Mouse (Mus musculus): Measurements from ENCODE around the gene Pbld1. TPM values are rescaled to one million over a fixed set of nuclear protein-coding genes. Genes with fewer than 3 reads are reported as not detected.

Pbld1 gene
- total and polyA plus RNA-seq, 2 experiments from 2014 or later = 0.70 TPM; not detected in 1

DNA sequence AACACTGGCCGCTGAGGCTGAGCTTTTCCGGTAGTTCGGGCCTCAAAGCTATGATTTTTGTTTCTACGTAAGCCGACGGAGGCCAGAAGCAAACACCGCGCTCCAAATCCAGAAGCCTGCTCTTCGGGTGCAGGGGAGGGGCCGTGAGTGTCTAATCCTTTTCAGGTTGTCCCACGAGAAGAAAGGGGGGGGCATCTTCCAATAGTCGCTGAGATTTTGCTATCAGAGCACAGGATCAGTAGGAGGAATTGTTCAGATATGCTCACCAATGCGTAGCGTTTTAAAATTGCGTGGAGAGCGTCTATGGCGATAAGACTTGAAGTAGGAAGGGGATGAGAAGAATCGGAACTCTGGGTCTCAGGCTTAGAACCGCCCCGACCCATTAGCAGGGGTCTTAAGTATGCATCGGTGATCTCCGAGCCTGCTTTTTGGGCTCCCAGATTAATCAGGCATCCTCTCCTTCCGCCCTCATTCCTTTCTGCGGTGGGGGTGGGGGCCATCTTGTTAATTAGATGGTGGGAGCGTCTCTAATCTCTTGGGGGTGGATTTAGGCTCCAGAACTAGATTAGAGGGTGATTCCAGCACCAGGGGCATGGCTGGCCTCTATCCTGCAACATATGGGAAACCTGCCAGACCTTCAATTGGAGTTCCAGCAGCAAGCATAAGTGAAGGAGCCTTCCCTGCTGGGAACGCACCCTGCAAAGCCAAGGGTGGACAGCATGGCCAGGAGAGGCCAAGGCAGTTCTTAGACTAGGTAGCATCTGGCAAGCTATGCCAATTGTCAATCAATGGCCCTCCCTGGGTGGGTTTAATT, 30.0 kb downstream of the Pbld1 start:
- Histone ChIP-seq H3K27me3 (ENCODE audit: control insufficient read depth, insufficient read depth, low read length) (no peaks in the 10 kb centered on the region), H3K9me3 (replicated peaks; ENCODE audit: control insufficient read depth, low read length) (no peaks in the 10 kb centered on the region), H3K36me3 (replicated peaks; ENCODE audit: control insufficient read depth, insufficient read depth, low read length) (no peaks in the 10 kb centered on the region), H3K27ac (ENCODE audit: low read depth) (no peak overlapping the region), H3K4me3 (ENCODE audit: low read depth, low read length) (peak overlapping the region; percentile 29), H3K4me1 (ENCODE audit: control insufficient read depth, insufficient read depth) (peaks cover 14% of the 10 kb centered on the region; the same call in 1 of the 2 replicates), H3K4me2 (ENCODE audit: low read depth, low read length) (peak overlapping the region; percentile 64), H3K9ac (replicated peaks; ENCODE audit: low read depth, low read length) (peak overlapping the region; percentile 39)
- TF ChIP-seq EP300 (IDR thresholded peaks at IDR 0.05; ENCODE audit: low read depth) = no peak
- TF ChIP-seq CTCF (IDR thresholded peaks at IDR 0.05; ENCODE audit: low read depth) = no peak
- no peak for ATAC-seq (ENCODE audit: insufficient read depth, low read depth)
- 12% methylated on average over 26 of the region's 26 CpGs for WGBS
- no peak for DNase-seq (ENCODE audit: low spot score)

DNA sequence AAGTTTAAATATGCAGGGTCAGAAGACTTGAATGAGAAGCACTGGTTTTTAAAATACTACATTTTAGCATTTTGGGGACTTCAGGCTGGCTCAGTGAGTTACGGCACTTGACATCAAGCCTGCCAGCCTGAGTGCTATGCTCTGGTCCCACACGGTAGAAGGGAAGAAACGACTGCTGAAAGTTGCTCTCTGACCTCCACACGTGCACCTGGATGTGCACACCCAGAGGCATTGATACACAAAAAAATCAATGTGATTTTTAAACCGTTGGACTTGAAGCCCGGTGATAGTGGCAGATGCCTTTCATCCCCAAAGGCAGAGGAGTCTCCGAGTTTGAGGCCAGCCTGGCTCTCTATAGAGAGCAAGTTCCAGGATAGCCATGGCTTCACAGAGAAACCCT, 32.0 kb downstream of the Pbld1 start:
- Histone ChIP-seq H3K4me1 (ENCODE audit: control insufficient read depth, insufficient read depth) (peaks cover 13% of the 10 kb centered on the region; the same call in 1 of the 2 replicates), H3K4me3 (ENCODE audit: low read depth, low read length) (no peak overlapping the region), H3K4me2 (ENCODE audit: low read depth, low read length) (no peak overlapping the region), H3K27me3 (ENCODE audit: control insufficient read depth, insufficient read depth, low read length) (no peaks in the 10 kb centered on the region), H3K9me3 (replicated peaks; ENCODE audit: control insufficient read depth, low read length) (no peaks in the 10 kb centered on the region), H3K27ac (ENCODE audit: low read depth) (no peak overlapping the region), H3K36me3 (replicated peaks; ENCODE audit: control insufficient read depth, insufficient read depth, low read length) (no peaks in the 10 kb centered on the region), H3K9ac (replicated peaks; ENCODE audit: low read depth, low read length) (no peak overlapping the region)
- ATAC-seq (ENCODE audit: insufficient read depth, low read depth) (no peak), DNase-seq (ENCODE audit: low spot score) (no peak)
- WGBS = 82% methylated on average over 7 of the region's 7 CpGs
- TF ChIP-seq CTCF (IDR thresholded peaks at IDR 0.05; ENCODE audit: low read depth) (no peak), EP300 (IDR thresholded peaks at IDR 0.05; ENCODE audit: low read depth) (no peak)

DNA sequence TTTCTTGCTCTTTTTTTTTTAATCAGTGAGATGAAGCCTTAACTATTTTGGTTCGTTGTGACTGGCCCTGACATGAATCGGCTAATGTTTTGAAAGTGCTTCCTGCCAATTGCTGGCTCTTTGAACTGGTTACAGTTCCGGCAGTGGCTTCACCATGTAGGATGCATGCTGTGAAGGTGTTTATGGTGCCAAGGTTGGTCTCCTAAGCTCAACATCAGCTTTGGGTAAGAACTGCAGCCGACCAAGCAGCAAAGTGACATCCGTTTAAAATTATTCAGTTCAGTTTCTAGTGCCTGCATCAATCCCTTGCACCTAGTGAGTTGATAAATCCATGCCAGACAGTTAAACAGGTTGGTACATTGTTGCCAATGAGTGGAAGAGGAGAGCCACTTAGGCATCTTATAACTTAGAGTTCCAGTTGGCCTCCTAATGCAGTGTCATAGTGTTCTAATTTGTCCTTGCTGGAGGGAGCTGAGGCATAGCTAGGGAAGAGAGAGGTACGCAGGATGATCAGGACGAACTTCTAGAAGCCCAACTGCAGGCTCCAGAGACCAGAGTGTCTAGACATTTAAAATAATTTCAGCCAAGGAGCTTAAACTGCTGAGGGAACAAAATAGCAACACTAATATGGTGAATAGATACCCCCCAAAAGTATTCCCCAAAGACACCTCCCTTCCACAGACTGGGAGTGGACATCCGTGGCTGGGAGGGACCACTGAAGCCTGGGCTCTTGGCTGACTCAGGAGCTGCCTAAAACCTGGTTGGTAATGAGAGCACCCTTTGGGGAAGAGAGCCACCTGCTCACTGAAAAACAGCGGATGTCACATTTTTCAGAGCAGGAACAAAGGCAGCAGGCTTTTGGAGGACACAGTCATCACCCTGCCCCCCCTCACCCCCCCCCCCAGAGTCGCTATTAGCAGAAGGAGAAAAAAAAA, 32.9 kb downstream of the Pbld1 start:
- TF ChIP-seq EP300 (IDR thresholded peaks at IDR 0.05; ENCODE audit: low read depth) (no peak), CTCF (IDR thresholded peaks at IDR 0.05; ENCODE audit: low read depth) (no peak)
- DNase-seq (ENCODE audit: low spot score) (no peak), ATAC-seq (ENCODE audit: insufficient read depth, low read depth) (no peak)
- Histone ChIP-seq H3K36me3 (replicated peaks; ENCODE audit: control insufficient read depth, insufficient read depth, low read length) (no peaks in the 10 kb centered on the region), H3K27me3 (ENCODE audit: control insufficient read depth, insufficient read depth, low read length) (peaks cover 4% of the 10 kb centered on the region), H3K9me3 (replicated peaks; ENCODE audit: control insufficient read depth, low read length) (no peaks in the 10 kb centered on the region), H3K4me2 (ENCODE audit: low read depth, low read length) (no peak overlapping the region), H3K4me3 (ENCODE audit: low read depth, low read length) (no peak overlapping the region), H3K27ac (ENCODE audit: low read depth) (no peak overlapping the region), H3K4me1 (ENCODE audit: control insufficient read depth, insufficient read depth) (peaks cover 13% of the 10 kb centered on the region; the same call in 1 of the 2 replicates), H3K9ac (replicated peaks; ENCODE audit: low read depth, low read length) (no peak overlapping the region)
- WGBS = 69% methylated on average over 10 of the region's 10 CpGs

DNA sequence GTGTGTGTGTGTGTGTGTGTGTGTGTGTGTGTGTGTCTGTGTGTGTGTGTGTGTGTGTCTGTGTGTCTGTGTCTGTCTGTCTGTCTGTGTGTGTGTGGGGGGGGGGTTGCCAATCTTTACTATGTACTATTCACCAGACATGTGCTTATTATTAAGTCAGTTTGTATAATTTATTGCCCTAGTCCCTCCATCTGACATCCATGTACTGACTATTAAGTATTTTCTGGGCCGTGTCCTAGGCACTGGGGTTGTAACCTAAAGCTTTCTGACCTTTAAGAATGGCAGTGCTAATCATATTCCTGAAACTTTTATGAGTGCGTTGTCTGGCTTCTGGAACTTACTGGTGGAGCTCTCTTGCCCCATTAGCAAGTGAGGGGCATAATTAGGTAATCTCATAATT, 36.8 kb downstream of the Pbld1 start:
- DNase-seq (ENCODE audit: low spot score) (no peak), ATAC-seq (ENCODE audit: insufficient read depth, low read depth) (no peak)
- Histone ChIP-seq H3K27me3 (ENCODE audit: control insufficient read depth, insufficient read depth, low read length) (peaks cover 36% of the 10 kb centered on the region), H3K27ac (ENCODE audit: low read depth) (no peak overlapping the region), H3K9ac (replicated peaks; ENCODE audit: low read depth, low read length) (no peak overlapping the region), H3K4me2 (ENCODE audit: low read depth, low read length) (no peak overlapping the region), H3K9me3 (replicated peaks; ENCODE audit: control insufficient read depth, low read length) (no peaks in the 10 kb centered on the region), H3K4me1 (ENCODE audit: control insufficient read depth, insufficient read depth) (no peaks in the 10 kb centered on the region; the same call in 1 of the 2 replicates), H3K36me3 (replicated peaks; ENCODE audit: control insufficient read depth, insufficient read depth, low read length) (no peaks in the 10 kb centered on the region), H3K4me3 (ENCODE audit: low read depth, low read length) (no peak overlapping the region)
- 64% methylated on average over 2 of the region's 2 CpGs for WGBS
- TF ChIP-seq EP300 (IDR thresholded peaks at IDR 0.05; ENCODE audit: low read depth) (no peak), CTCF (IDR thresholded peaks at IDR 0.05; ENCODE audit: low read depth) (no peak)

DNA sequence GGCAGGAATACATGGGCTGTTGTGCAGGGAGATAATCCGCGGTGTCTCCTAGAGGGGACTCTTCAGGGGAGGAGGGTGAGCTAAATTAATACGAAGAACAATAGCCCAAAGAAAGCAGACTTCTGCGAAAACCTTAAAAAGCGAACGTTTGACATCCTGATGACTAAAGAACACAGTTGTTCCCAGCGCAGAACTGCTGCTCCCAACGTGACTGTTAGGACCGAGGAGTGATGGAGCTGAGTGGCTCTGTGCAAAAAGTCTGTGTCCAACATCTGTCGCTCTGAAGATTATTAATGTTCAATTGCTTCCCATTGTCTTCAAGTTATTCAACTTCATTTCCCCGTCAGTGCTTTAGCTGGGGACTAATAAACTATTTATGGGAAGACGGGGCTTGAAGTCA, 38.2 kb downstream of the Pbld1 start:
- Histone ChIP-seq H3K9ac (replicated peaks; ENCODE audit: low read depth, low read length) (no peak overlapping the region), H3K27me3 (ENCODE audit: control insufficient read depth, insufficient read depth, low read length) (peaks cover 36% of the 10 kb centered on the region), H3K36me3 (replicated peaks; ENCODE audit: control insufficient read depth, insufficient read depth, low read length) (no peaks in the 10 kb centered on the region), H3K4me3 (ENCODE audit: low read depth, low read length) (no peak overlapping the region), H3K4me2 (ENCODE audit: low read depth, low read length) (no peak overlapping the region), H3K9me3 (replicated peaks; ENCODE audit: control insufficient read depth, low read length) (no peaks in the 10 kb centered on the region), H3K4me1 (ENCODE audit: control insufficient read depth, insufficient read depth) (no peaks in the 10 kb centered on the region; the same call in 1 of the 2 replicates), H3K27ac (ENCODE audit: low read depth) (no peak overlapping the region)
- 72% methylated on average over 12 of the region's 12 CpGs for WGBS
- no peak for DNase-seq (ENCODE audit: low spot score)
- no peak for TF ChIP-seq CTCF (IDR thresholded peaks at IDR 0.05; ENCODE audit: low read depth)
- no peak for TF ChIP-seq EP300 (IDR thresholded peaks at IDR 0.05; ENCODE audit: low read depth)
- ATAC-seq (ENCODE audit: insufficient read depth, low read depth) = no peak

Measured in heart, postnatal 0 days (tissue).